Mouse (Mus musculus) yolk sac, embryonic 10.5 days (tissue): ENCODE results near the gene Gm20388.

Source experiments
- DNase-seq: peaks from one replicate; pipeline ENCODE4 v3.0.0-alpha.2; 2017; ENCODE audit warnings: low spot score

Gene Gm20388

DNA sequence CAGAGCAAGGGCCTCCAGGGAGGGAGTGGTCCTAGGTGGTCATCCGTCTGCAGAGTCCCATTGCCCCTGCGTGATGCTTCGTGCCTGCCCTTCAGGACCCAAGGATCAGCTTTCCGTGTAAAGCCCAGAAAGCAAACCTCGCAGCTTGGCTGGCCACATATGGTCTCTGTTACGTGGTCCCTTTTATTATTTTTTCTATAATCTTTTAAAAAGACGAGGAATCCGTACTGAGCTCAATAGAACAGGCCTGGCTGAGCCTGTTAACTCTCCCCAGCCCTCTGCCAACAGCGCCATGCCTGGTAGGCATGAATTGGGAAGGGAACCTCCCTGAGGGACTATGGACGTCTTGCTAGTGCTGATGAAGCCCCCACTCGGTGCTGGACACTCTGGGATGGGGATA is 2282.9 kb downstream of the Gm20388 start:
- no peak for DNase-seq

DNA sequence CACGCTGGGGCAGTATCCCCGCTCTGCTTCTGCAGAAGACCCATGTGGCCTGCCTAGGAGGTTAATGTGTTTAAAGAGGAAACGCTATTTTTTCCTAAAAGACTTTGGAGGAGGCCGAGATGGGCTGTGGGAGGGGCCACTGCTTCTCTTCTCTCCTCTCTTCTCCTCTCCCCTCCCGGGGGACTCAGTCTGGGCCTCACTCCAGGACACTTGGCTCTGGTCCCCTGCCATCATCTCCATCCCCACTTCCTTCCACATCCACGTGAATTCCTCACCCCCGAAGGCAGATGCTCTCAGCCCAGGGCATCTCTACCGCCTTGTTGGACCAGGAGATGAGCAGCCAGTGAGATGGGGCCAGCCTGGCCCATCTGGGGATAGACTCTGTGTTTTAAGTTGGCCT is 2283.8 kb downstream of the Gm20388 start:
- DNase-seq, result no peak

DNA sequence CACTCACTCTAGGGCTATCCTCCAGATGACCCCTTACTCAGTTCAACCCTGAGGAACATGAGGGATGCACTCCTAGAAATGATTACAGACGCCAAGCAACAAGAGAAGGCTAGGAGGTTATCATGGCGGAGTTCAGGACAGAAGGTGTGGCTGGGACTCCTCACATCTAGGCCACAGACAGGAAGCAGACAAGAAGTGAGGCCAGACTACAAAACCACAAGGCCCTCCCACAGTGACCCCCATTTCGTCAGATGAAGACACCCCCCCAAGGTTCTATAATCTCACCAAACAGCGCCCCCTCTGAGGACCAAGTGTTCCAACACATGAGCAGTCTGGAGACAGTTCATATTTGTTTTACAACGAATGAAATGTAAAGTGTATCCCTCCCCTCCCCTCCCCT is 2286.7 kb downstream of the Gm20388 start:
- no peak for DNase-seq

DNA sequence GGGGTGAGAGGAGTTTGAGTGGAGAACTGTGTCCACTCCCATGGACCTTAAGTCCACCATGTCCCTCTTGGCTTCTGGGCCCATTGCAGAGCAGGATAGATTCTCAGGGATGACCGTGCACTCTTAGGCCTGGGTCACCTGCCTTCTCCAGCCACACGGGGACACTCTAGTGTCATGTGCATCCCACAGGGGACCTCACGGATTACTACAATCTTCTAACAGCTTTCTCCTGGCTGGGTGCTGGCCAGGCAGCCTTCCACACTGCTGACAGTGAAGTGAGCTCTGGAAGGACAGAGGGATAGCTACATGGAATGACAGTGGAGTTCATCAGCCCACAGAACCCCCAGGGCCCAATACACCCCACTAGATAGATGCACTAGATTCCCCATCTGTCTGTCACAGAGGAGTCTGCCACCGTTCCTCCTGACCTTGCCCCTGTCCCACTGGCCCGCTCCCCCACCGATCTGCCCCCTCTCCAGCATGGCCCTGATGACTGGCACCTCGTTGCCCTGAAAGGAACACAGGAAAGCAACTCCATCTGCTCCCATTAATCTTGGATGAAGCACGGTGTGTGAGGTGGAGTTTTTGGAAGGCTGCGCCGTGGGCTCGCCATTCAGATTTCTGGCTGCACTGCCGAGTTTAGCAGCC is 2287.9 kb downstream of the Gm20388 start:
- DNase-seq, result no peak

DNA sequence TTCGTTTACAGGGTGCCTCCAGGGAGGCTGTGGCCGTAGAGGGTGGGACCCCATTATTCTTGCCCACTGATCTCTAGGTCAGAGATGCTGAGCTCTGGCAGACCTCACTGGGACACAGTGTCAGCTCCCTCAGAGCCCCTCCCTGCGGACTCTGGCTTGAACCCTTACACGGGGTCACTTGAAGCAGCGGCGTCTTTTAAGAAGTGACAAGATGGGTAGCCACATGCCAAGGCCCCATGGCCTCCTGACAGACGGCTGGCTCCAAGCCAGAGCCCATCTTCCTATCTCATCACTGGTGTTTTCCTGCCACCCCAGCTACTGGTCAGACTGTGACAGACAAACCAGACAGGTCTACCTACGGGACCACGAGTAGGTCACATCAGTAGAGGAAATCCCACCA is 2288.6 kb downstream of the Gm20388 start:
- DNase-seq, result no peak

DNA sequence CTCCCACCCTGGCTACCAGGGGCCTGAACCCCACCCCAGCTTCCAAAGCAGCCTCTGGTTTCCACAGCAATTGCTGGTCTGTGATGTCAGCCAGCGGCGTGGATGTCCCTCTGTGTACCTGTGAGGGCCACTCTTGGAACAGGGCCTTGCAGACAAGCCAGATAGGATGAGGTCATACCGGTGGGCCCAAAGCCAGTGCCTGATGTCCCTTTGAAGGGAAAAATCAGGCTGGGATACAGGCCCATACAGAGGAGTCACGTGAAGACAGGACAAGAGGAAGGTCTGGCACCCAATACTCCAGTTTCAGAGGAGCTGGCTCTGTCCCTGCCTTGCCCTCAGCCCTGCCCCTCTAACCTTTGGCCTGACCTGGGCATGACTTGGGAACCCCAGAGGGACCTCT is 2289.2 kb downstream of the Gm20388 start:
- DNase-seq, result no peak

DNA sequence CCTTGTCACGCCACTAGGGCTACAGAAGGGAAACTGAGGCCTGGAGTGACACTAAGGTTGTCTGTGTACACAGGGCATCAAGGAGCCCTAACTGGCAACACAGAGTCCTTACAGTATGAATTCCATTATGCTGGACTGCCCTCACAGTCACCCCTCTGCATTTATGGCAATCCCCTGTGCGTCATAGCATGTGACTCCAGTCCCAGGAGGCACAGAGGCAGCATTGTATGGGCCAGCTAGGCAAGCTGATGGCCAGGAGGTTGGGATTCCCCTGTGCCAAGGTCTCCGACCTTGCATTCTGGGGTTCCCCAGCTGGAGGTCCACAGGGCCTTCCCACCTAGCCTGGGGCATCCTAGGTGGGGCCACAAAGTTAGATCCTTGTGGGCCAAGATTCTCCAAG is 2300.9 kb downstream of the Gm20388 start:
- DNase-seq, result no peak

DNA sequence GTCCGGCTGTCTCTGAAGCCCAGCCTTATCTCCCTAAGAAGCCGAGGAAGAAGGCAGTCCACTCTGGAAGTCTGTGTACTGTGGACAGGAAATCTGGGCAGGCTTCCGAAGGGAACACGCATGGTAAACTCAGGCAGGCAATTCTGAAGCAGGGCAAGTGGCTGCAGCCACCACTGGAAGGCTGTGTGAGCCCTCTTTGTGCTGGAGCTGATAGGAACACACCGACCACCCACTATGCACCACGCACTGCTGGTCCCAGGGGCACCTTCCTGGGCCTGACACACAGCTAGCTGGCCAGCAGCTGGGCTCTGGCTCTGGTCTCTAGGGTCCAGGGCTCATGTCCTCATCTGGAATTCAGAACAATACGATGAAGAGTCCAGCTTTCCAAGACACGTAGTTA is 2305.0 kb downstream of the Gm20388 start:
- no peak for DNase-seq

DNA sequence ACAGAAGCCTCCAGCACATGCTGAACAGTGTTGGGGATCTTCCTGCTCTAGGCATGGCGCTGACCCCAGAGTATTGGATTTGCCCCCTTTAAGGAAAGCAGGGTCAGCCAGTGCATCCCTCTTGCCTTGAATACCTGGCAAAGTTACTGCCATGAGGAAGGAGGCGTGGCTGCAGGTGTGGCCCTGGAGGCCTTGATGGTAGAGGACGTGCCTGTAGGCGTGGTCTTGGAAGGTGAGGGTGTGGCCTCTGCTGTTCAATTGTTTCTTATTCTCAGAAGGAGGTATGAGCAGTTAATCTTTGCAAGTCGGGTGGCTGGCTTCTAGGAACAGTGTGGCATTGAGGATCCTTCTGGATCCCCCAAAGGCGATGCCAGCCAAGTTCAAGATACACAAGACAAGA is 2305.8 kb downstream of the Gm20388 start:
- DNase-seq, result no peak

DNA sequence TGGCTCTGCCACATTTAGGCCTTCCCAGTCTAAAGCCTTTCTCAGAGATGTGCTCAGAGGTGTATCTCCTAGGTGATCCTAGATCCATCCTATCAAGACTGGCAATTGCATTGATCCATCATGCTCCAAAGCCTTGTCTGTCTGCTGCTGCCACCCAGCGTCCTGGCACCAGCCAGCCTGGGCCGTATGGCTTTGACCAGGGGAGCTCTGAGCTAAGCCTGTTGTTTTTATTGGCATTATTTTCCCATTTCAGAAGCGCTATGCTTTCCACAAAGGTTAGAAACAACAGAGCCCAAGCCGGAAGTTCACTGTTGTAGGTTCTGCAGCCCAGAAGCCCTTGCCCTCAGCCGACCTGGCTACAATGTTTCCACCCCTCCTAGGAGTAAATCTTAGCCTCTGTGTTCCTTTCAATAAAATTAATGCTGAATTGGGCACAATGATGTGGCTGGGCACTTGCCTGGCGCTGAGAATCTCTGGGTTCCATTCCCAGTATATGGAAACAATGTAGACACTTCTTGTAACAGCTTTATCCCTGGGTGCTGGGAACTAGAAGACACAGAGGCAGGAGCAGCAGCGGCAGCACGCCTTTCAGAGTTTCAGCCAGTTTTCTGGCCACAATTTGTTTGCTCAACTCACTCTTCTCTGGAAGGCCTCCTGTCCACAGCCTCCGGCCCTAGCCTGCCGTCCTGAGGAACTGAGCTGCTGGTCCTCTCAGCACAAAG is 2307.0 kb downstream of the Gm20388 start:
- DNase-seq, result no peak

DNA sequence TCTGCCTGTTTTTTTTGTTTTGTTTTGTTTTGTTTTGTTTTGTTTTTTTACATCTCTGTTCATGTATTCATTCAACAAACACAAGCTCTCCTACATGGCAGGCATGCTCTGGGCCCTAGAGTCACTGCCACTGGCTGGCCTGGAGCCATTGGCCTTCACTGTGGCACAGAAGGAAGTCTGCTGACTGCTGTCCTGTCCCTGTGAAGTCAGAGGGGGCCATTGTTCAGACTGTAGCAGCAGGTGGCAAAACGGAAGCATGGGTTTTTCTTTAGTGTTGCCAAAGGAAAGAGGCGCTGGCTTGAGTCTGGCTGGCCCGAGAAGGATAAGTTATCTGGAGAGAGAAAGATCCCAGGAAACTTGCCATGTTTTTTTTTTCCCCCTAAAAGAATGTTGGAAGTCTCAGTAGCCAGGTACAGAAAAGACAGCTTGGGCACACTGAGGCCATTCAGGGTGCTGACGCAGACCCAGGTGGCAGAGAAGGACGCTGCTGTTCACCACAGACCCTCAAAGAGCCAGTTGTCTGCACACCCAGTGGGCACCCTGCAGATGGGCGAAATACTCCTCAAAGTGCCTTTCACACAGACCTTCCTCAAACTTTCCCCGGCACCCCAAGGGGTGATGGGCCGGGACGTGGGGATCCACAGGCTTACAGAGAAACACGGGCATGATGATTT is 2313.5 kb downstream of the Gm20388 start:
- no peak for DNase-seq

DNA sequence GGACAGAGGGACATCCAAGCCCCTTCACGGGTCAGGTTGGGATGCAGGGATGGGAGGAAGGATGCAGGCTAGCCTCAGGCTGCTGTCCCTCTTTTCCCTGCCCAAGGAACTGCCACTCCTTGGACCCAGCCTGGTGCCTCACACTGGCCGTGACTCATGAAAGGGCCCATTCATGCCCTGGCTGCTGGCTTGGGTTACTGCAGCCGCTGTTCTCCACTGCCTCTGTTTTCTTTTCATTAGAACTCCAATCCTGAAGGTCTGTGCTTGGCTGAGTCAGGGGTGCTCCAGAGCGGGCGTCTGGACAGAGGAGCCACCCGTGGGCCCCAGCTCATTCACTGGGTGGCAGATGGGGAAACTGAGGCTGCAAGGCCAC is 2314.0 kb downstream of the Gm20388 start:
- no peak for DNase-seq

DNA sequence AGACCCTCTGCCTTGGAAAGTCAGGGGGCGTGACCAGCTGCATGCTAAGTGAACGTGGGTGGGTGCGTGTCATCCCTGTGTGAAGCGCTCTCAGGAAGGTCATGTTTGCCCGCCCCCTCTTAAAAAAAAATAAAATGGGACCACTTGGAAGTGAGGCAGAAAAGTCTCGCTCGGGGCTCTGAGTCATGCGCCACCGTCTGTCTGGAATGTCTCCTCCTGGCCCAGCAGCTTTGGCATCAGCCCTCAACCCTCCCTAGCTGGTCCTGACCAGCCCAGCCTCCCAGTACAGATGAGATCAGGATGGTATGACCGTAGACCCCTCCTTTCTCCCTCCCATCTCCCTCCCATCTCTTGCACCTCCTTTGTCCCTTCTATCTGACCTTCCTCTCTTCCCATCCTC is 2314.8 kb downstream of the Gm20388 start:
- no peak for DNase-seq

DNA sequence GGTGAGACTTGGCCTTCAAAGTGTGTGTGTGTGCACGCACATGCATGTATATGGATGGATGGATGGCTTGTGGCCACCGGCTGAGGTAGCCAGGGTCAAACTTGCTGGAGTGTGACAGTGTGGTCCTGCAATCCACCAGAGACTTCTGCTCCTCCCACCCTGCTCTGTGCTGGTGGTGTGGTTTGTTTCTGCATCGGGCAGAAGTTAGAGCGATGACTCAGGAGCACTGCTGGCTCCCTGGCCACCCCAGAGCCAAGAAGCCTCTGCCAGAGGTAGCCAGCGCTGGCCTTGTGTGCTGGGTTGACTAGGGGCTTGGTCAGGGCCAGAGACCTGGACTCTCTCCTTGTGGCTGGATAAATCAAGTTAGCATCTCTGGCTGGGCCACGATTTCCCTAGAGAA is 2316.7 kb downstream of the Gm20388 start:
- DNase-seq, result no peak

DNA sequence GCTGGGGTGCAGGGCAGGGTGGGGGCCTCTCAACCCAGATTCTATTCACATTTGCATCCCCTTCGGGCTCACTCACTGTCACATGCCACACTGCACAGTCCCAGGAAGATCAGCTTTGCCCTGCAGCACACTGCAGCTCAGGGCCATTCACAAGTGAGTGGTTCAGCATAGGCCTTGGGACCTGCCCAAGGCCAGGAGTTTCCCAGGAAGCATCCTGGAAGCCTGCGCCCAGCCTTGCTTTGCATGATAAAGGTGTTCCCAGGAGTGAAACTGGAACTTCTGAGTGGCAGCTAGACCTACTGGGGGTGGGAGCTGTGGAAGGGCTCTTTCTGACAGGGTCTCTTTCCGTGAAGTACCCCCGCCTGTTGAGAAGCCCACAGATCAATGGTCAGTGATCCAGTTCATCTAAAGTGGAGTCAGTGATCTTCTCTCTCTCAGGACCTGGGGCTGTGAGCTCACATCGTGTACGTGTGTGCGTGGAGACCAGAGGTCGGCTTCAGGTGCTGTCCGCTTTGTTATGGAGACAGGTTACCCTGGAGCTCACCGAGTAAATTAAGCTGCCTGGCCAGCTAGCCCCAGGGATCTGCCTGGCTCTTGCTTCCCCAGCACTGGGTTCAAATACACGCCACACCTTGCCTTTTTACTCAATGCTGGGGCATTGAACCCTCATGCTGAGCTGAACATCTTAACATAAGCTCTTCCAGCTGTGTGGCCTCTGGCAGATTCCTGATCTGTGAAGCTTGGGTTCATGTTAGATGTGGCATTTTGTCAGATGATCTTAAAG is 2318.3 kb downstream of the Gm20388 start:
- DNase-seq, result no peak

DNA sequence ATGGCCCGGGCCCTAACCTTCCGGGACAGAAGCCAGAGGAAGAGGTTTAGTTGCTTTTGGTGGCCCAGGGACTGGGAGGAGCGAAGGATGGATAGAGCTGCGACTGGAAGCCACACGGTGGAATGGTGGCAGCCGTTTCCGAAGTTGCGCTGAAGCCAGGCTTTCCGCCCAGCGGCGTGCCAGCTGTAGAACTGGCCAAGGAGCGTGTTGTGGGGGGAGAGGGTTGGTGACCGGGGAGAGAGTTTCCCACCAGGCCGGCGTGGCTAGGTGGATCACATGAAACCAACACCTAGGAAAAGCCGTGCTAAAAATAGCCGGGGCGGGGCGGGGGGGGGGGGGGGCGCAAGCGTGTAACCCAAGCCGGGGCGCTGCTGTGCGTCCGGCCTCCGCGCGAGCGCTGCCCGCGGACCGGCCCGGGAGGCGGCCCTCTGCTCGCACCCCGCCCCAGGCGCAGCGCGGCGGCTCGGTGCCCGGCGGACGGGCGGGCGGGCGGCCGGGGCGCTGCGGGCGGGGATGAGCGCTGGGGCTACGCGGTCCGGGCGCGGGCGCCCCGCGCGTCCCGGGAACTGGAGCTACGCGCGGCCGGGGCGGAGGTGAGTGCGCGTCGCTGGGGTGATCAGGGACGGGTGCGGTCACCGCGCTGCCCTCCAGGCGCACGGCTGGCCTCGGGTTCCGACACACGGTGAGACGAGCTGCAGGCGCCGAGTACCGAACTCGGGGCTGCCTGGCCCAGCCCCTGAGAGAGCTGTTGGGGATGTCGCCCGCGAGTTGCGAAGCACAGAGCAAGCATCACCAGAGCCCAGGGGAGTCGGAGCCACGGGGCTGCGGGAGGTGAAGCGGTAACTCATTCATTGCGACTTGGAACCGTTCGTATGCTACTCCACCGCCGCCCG is 2319.4 kb downstream of the Gm20388 start:
- DNase-seq, result peak; percentile 41

DNA sequence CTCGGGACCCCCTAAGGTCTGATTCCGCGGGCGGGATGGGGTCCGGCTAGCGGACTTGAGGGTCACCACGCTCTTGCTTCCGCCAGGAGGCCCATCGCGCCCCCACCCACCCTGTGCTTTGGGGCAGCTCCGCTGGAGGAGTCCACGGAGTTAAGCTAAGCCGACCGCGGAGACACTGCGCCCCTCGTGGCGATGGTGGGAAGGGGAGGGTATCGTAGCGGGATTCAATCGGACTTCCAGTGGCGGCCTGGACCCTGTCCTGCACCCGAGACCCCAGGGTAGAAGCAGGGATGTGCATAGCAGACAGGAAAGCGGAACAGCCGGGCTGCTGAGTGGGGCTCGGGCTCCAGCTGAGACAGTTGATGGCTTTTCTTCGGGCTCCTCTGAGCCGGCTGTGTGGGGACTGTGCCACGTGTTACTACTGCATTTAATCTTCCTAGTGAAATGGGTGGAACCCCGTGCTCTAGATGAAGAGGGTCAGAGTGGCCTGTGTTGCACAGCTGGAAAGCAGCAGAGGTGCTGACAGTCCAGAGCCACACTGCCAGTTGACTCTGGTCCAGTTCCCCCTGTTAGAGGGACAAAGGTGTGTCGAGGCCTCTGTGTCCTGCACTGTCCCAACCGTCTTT is 2320.2 kb downstream of the Gm20388 start:
- DNase-seq, result peak; percentile 72

DNA sequence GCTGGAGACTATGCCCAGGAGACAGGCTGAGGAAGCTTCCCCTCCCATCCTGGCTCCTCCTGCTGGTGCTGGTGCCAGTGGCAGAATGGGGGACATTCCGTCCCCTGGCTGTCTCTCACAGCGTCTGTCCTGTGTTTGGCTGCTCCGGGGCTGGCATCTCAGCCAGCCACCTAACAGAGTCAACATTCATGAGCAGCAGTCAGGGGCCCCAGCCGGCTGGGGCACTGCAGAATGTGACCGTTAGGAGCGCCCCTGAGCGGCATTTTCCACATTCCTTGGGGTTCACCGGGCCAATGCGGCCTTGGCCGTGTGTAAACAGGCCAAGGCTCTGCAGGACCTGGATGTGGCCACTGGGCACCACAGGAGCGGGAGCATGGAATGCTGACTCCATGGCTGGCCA is 2323.4 kb downstream of the Gm20388 start:
- DNase-seq, result peak; percentile 52

DNA sequence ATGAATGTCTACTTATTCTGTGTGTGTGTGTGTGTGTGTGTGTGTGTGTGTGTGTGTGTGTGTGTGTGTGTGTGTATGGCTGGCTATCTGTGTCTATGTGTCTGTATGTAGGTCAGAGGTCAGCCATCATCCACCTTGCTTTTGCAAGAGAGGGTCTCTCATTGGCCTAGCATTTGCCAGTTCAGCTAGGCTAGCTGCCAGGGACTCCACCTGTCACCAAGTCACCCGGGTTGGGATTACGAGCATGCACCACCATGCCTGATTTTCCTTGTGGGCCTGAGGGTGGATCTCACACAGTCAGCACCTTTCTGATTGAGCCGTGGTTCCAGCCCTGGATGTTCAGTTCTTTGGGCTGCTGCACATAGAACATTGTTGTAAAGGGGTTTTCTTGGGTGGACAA is 2325.9 kb downstream of the Gm20388 start:
- no peak for DNase-seq

DNA sequence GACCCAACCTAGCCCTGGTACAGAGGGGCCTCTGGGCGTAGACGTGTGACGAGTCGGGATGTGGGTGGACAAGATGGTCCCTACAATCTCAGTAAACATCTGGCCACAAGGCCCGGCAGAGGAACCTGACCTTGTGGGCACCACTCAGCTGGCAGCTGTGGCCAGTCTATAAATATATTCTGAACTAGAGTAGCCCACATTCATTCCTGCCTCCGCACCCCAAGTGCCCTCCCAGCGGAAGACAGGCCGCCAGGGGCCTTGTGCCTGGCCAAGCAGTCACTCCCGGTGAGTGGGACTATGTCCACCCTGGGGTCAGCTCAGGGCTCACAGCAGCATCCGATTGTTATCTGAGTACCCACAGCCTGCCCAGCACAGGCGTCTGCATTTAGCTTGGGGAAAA is 2327.6 kb downstream of the Gm20388 start:
- DNase-seq, result no peak

DNA sequence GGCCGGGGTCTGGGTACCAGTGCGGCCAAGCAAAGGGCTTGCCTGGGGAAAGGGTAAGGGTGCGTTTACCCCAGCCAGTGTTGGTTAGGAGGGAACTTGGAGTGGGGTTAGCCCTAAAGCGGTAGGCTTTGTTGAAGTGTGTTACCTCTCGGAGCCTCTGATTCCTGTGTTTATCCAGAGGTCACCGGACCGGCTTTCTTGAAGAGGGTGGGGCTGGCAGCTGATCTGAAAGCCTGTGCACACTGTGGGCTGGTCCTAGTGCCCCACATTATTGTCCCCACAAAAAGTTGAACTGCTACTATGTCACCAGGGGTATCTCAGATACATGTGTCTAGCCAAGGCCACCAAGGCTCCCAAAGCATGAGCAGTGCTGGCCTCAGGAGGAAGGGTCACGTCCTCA is 2328.1 kb downstream of the Gm20388 start:
- DNase-seq, result no peak
